Mouse (Mus musculus) naive thymus-derived CD4-positive, alpha-beta T cell, adult 2 months (primary cell): Measurements from ENCODE around the gene Grsf1.

Experiments used
- DNase-seq: peaks from one replicate; pipeline ENCODE4 v3.0.0-alpha.2; 2011; ENCODE audit warnings: low read depth

Gene Grsf1

DNA sequence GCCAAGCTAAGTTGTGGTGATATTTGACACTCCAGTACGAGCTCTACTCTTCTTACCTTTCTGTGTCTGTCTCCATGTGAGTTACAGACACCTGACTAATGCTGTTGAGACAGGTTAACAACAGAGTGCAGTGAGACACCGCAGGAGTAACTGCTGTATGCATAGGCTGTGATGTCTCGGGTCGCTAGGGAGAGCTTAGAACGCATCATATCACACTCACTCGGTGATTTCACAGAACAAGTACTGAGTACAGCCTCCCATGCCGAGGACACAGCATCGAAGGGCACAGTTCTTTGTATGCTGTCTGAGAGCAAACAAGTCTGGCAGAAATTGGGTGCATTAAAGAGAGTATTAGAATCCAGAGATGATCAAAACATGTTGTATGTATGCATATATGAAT is 46.0 kb downstream of the Grsf1 start:
- DNase-seq, result no peak

DNA sequence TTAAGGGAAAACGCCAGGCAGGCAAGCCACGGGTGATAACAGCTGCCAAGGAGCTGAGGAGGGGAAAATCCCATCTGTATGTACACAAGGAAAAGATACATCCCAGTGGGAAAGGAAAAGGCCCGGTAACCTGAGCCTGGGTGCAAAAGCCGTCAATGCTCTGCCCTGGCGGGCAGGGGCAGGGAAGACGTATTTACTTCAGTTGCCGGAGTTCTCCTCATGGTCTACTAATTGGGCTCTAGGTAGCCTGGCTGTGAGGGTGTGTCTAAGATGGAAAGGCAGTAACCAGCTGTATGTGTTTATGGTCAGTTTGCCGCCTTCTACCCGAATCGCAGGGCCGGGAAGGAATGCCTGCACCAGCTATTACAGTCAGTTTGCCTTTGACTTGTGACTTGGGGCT is 46.8 kb downstream of the Grsf1 start:
- DNase-seq, result no peak

DNA sequence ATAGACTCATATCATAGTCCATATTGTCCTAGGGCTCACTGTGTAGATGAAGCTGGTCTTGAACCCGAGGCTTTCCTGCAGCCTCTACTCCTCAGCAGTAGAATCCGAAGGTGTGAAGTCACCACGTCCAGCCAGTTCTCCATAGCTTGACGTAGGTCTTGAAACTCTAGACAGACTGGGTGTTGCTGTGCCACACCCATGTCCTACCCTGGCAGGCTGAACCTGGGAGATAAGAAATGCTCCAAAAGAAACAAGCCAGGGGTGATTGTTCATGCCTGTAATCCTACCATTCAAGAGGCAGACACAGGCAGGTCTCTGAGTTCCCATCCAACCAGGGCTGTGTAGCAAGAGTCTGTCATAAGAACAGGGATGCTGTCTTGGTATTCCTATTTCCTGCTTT is 48.4 kb downstream of the Grsf1 start:
- no peak for DNase-seq

DNA sequence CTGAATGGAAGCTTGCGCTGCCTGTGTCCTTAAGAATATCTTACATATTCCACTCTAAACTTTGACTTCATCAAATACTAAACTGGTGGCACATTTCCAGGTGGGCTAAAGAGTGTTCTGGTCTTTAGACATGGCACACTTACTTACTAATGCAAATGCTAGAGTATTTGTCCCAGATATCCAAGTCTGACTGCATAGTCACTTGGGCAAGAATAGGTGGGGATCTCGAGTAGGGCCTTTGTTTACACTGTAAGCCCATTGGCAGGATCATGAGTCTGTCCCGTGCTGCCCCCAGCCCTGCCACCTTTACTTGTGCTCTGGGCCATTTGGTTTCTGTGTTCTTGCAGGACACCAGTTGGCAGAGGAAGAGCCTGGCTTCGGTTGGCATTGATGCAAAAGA is 59.0 kb downstream of the Grsf1 start:
- no peak for DNase-seq

DNA sequence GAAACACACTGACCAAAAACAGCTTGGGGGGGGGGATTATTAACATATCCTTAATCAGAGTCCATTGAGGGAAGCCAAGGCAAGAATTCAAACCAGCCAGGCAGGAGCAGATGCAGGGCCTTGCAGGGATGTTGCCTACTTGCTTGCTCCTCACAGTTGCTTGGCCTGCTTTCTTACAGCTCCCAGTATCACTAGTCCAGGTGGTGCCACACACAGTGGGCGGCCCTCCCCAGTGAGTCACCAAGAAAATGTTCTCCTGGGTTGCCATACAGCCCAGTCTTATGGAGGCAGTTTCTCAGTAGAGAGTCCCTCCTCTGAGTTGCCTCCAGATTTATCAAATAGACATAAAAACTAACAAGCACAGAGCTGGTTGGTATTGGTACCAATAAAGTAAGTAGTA is 61.8 kb downstream of the Grsf1 start:
- no peak for DNase-seq
